ENCODE assay signal across 24 mouse cellular contexts in the genomic region with DNA sequence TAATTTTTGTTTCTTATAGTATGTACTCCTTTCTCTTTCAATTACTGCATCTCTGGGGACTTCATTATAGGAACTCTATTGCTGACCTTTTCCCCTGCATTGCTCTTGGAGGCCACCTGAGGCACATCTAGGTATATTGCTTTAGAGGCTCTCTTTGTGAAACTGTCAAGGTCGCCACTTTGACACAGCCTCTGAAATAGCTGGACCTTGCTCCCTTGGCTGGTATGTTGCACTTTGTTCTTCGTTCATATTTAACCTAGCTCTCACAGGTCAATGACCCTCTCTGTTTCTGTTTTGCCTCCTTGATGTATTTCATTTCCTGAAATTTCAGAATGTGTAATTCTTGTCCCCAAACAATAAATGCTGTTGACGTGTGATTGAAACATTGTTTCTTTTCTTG.
DNase-seq lines count a peak whose midpoint lies in the region; ATAC-seq and TF ChIP-seq lines count a peak whose summit lies in the region.
"Had no signal": no experiment of that assay in that cellular context is flagged by ENCODE, and none has a peak within 500 bp of the region (broad histone marks: within the 10 kb centered on the region; RNA-seq: fewer than 3 reads in every experiment).

No protein-coding gene starts in this region.

- no peak for TF ChIP-seq EP300 in liver, embryonic 14.5 days (IDR thresholded peaks at IDR 0.05; ENCODE audit: low read depth)

- no peak for TF ChIP-seq CTCF in intestine, postnatal 0 days (IDR thresholded peaks at IDR 0.05; ENCODE audit: low read depth)
- no peak for TF ChIP-seq CTCF in liver, embryonic 14.5 days (IDR thresholded peaks at IDR 0.05; ENCODE audit: low read depth)

- DNase-seq in kidney, adult 11 months = peak; percentile 64
- peak; percentile 10 for DNase-seq in forelimb bud, embryonic 11.5 days (ENCODE audit: low read depth, low spot score)
- DNase-seq in liver, embryonic 14.5 days (ENCODE audit: low read depth in 3 of 3, low spot score in 3 of 3) = peak; percentile 0 to 3 (median 3)
- DNase-seq in forebrain, embryonic 10.5 days (ENCODE audit: extremely low spot score, low spot score) = no peak
- DNase-seq: adrenal gland, postnatal 14 days; cerebellum, adult 2 months; lung, adult 2 months; lung, postnatal 14 days; thymus, postnatal 25 days had no signal

- WGBS in kidney, embryonic 14.5 days = 73% methylated on average over 3 of the region's 3 CpGs
- WGBS in intestine, postnatal 0 days = 50% methylated on average over 3 of the region's 3 CpGs
- WGBS in liver, embryonic 14.5 days (ENCODE audit: insufficient replicate concordance) = 51% methylated on average over 3 of the region's 3 CpGs
- 86% methylated on average over 3 of the region's 3 CpGs for WGBS in forebrain, embryonic 10.5 days
- WGBS in forebrain, embryonic 12.5 days = 86% methylated on average over 3 of the region's 3 CpGs

- H3K4me2 ChIP-seq in kidney, embryonic 14.5 days (replicated peaks; ENCODE audit: low read depth, low read length) = no peak overlapping the region
- no peak overlapping the region for H3K4me2 ChIP-seq in intestine, postnatal 0 days (replicated peaks; ENCODE audit: low read depth)
- H3K4me2 ChIP-seq in liver, embryonic 14.5 days (ENCODE audit: low read depth) = no peak overlapping the region
- no peak overlapping the region for H3K4me2 ChIP-seq in forebrain, embryonic 12.5 days
- H3K4me2 ChIP-seq: embryonic facial prominence, embryonic 12.5 days; forebrain, embryonic 13.5 days; limb, embryonic 12.5 days; midbrain, embryonic 11.5 days; neural tube, embryonic 15.5 days; stomach, embryonic 15.5 days had no signal

- no peaks in the 10 kb centered on the region for H3K4me1 ChIP-seq in kidney, embryonic 14.5 days (ENCODE audit: control insufficient read depth, insufficient read depth, low read length)
- H3K4me1 ChIP-seq in intestine, postnatal 0 days (replicated peaks; ENCODE audit: control insufficient read depth, insufficient read depth, low read length) = no peaks in the 10 kb centered on the region
- no peaks in the 10 kb centered on the region for H3K4me1 ChIP-seq in liver, embryonic 14.5 days (replicated peaks; ENCODE audit: control insufficient read depth in 2 of 2, insufficient read depth in 2 of 2, low read length in 1 of 2)
- no peaks in the 10 kb centered on the region for H3K4me1 ChIP-seq in forebrain, embryonic 10.5 days
- H3K4me1 ChIP-seq in forebrain, embryonic 12.5 days = no peaks in the 10 kb centered on the region
- H3K4me1 ChIP-seq: embryonic facial prominence, embryonic 12.5 days; forebrain, embryonic 13.5 days; heart, embryonic 10.5 days; hindbrain, embryonic 10.5 days; limb, embryonic 12.5 days; neural tube, embryonic 15.5 days; stomach, embryonic 15.5 days had no signal

- H3K27ac ChIP-seq in kidney, embryonic 14.5 days (ENCODE audit: low read depth, low read length) = no peak overlapping the region
- no peak overlapping the region for H3K27ac ChIP-seq in intestine, postnatal 0 days (ENCODE audit: low read depth, low read length)
- no peak overlapping the region for H3K27ac ChIP-seq in liver, embryonic 14.5 days
- no peak overlapping the region for H3K27ac ChIP-seq in forebrain, embryonic 10.5 days
- H3K27ac ChIP-seq in forebrain, embryonic 12.5 days = no peak overlapping the region
- H3K27ac ChIP-seq: embryonic facial prominence, embryonic 12.5 days; forebrain, embryonic 13.5 days; heart, embryonic 10.5 days; hindbrain, embryonic 10.5 days; layer of hippocampus, adult 2 months; limb, embryonic 12.5 days; neural tube, embryonic 15.5 days; stomach, embryonic 15.5 days had no signal

- H3K9ac ChIP-seq in kidney, embryonic 14.5 days (ENCODE audit: low read depth, low read length) = no peak overlapping the region
- H3K9ac ChIP-seq in intestine, postnatal 0 days (ENCODE audit: low read depth, low read length) = no peak overlapping the region
- H3K9ac ChIP-seq in liver, embryonic 14.5 days (replicated peaks) = no peak overlapping the region
- H3K9ac ChIP-seq in forebrain, embryonic 12.5 days = no peak overlapping the region
- H3K9ac ChIP-seq: embryonic facial prominence, embryonic 12.5 days; forebrain, embryonic 13.5 days; limb, embryonic 12.5 days; neural tube, embryonic 15.5 days; stomach, embryonic 15.5 days had no signal

- no peak overlapping the region for H3K4me3 ChIP-seq in kidney, embryonic 14.5 days (ENCODE audit: low read length)
- no peak overlapping the region for H3K4me3 ChIP-seq in intestine, postnatal 0 days (ENCODE audit: low read depth, low read length)
- no peak overlapping the region for H3K4me3 ChIP-seq in liver, embryonic 14.5 days (ENCODE audit: insufficient read depth in 1 of 2, low read depth in 2 of 2, low read length in 2 of 2)
- no peak overlapping the region for H3K4me3 ChIP-seq in forebrain, embryonic 10.5 days
- H3K4me3 ChIP-seq in forebrain, embryonic 12.5 days (replicated peaks) = no peak overlapping the region
- H3K4me3 ChIP-seq: embryonic facial prominence, embryonic 12.5 days; forebrain, embryonic 13.5 days; heart, embryonic 10.5 days; hindbrain, embryonic 10.5 days; layer of hippocampus, adult 2 months; limb, embryonic 12.5 days; neural tube, embryonic 15.5 days; stomach, embryonic 15.5 days had no signal

- H3K9me3 ChIP-seq in kidney, embryonic 14.5 days (ENCODE audit: control insufficient read depth, low read length) = no peaks in the 10 kb centered on the region
- no peaks in the 10 kb centered on the region for H3K9me3 ChIP-seq in intestine, postnatal 0 days (ENCODE audit: control insufficient read depth)
- H3K9me3 ChIP-seq in liver, embryonic 14.5 days (ENCODE audit: control insufficient read depth, low read length) = no peaks in the 10 kb centered on the region
- H3K9me3 ChIP-seq in forebrain, embryonic 10.5 days = no peaks in the 10 kb centered on the region
- no peaks in the 10 kb centered on the region for H3K9me3 ChIP-seq in forebrain, embryonic 12.5 days
- H3K9me3 ChIP-seq: embryonic facial prominence, embryonic 12.5 days; forebrain, embryonic 13.5 days; heart, embryonic 10.5 days; hindbrain, embryonic 10.5 days; limb, embryonic 12.5 days; neural tube, embryonic 15.5 days; stomach, embryonic 15.5 days had no signal

- no peaks in the 10 kb centered on the region for H3K36me3 ChIP-seq in kidney, embryonic 14.5 days (ENCODE audit: control insufficient read depth, insufficient read depth, low read length)
- no peaks in the 10 kb centered on the region for H3K36me3 ChIP-seq in intestine, postnatal 0 days (ENCODE audit: control insufficient read depth, insufficient read depth)
- H3K36me3 ChIP-seq in liver, embryonic 14.5 days (replicated peaks; ENCODE audit: control insufficient read depth, insufficient read depth, low read depth) = no peaks in the 10 kb centered on the region
- H3K36me3 ChIP-seq in forebrain, embryonic 10.5 days (replicated peaks) = no peaks in the 10 kb centered on the region
- H3K36me3 ChIP-seq in forebrain, embryonic 12.5 days (replicated peaks) = no peaks in the 10 kb centered on the region
- H3K36me3 ChIP-seq: embryonic facial prominence, embryonic 12.5 days; heart, embryonic 10.5 days; hindbrain, embryonic 10.5 days; limb, embryonic 12.5 days; neural tube, embryonic 15.5 days; stomach, embryonic 15.5 days had no signal

- ATAC-seq in kidney, embryonic 14.5 days (ENCODE audit: low FRiP score, low TSS enrichment) = no peak
- ATAC-seq in intestine, postnatal 0 days = 0 out of 2 replicates have a peak, but pooled peaks have one; percentile 41
- no peak for ATAC-seq in liver, embryonic 14.5 days (ENCODE audit: insufficient read depth)
- no peak for ATAC-seq in frontal cortex, adult (ENCODE audit: low TSS enrichment)
- no peak for ATAC-seq in forebrain, embryonic 12.5 days (ENCODE audit: low FRiP score)
- ATAC-seq: CD4-positive, CD25-positive, alpha-beta regulatory T cell, adult 4 months; forebrain, embryonic 13.5 days; inflammation-experienced regulatory T-cells, adult 6 months had no signal

- no peaks in the 10 kb centered on the region for H3K27me3 ChIP-seq in kidney, embryonic 14.5 days (ENCODE audit: control insufficient read depth, insufficient read depth, low read length)
- H3K27me3 ChIP-seq in intestine, postnatal 0 days (replicated peaks; ENCODE audit: control insufficient read depth, insufficient read depth, low read length) = no peaks in the 10 kb centered on the region
- no peaks in the 10 kb centered on the region for H3K27me3 ChIP-seq in liver, embryonic 14.5 days (ENCODE audit: control insufficient read depth, insufficient read depth, low read length)
- H3K27me3 ChIP-seq in forebrain, embryonic 10.5 days (ENCODE audit: poor library complexity, severe bottlenecking) = no peaks in the 10 kb centered on the region
- H3K27me3 ChIP-seq in forebrain, embryonic 12.5 days = no peaks in the 10 kb centered on the region
- H3K27me3 ChIP-seq: embryonic facial prominence, embryonic 12.5 days; forebrain, embryonic 13.5 days; limb, embryonic 12.5 days; neural tube, embryonic 15.5 days; stomach, embryonic 15.5 days had no signal
